Mouse (Mus musculus): ENCODE results near the gene Cox7a2l. TPM values are rescaled to one million over a fixed set of nuclear protein-coding genes. Genes with fewer than 3 reads are reported as not detected.

The Cox7a2l gene
- polyA plus RNA-seq, 1 experiment from 2014 or later: 279 TPM

GRCm38 (mm10) chr17:83466697-83467251, 50.4 kb downstream of the Cox7a2l start:
- no peak for TF ChIP-seq CTCF (IDR thresholded peaks at IDR 0.05; ENCODE audit: low read depth)
- no peak; the same call in 1 of the 2 replicates for ATAC-seq (replicated peaks; ENCODE audit: low FRiP score, low read depth)
- peaks cover 24% of the 10 kb centered on the region; the same call in 1 of the 2 replicates for H3K36me3 ChIP-seq (ENCODE audit: insufficient read depth, low read length)

GRCm38 (mm10) chr17:83465969-83466368, 51.2 kb downstream of the Cox7a2l start:
- Histone ChIP-seq H3K4me1 (replicated peaks; ENCODE audit: insufficient read depth, low read length) (no peaks in the 10 kb centered on the region), H3K27me3 (ENCODE audit: insufficient read depth, low read length) (no peaks in the 10 kb centered on the region), H3K36me3 (ENCODE audit: insufficient read depth, low read length) (peaks cover 23% of the 10 kb centered on the region; the same call in 1 of the 2 replicates), H3K9me3 (replicated peaks; ENCODE audit: low read length) (no peaks in the 10 kb centered on the region), H3K4me3 (replicated peaks; ENCODE audit: low read depth, low read length) (no peak overlapping the region), H3K4me2 (ENCODE audit: low read length) (no peak overlapping the region), H3K27ac (no peak overlapping the region), H3K9ac (ENCODE audit: low read depth, low read length) (no peak overlapping the region)
- 92% methylated on average over 5 of the region's 5 CpGs for WGBS
- DNase-seq (ENCODE audit: low spot score): no peak
- ATAC-seq (replicated peaks; ENCODE audit: low FRiP score, low read depth): no peak
- TF ChIP-seq CTCF (IDR thresholded peaks at IDR 0.05; ENCODE audit: low read depth): no peak

More at GRCm38 (mm10) chr17:83466697-83467251, 50.4 kb downstream of the Cox7a2l start:
- Histone ChIP-seq H3K27me3 (ENCODE audit: insufficient read depth, low read length) (no peaks in the 10 kb centered on the region), H3K9ac (ENCODE audit: low read depth, low read length) (no peak overlapping the region), H3K9me3 (replicated peaks; ENCODE audit: low read length) (no peaks in the 10 kb centered on the region), H3K27ac (no peak overlapping the region), H3K4me3 (replicated peaks; ENCODE audit: low read depth, low read length) (no peak overlapping the region), H3K4me2 (ENCODE audit: low read length) (no peak overlapping the region), H3K4me1 (replicated peaks; ENCODE audit: insufficient read depth, low read length) (no peaks in the 10 kb centered on the region)
- no peak for DNase-seq (ENCODE audit: low spot score)
- WGBS: 66% methylated on average over 6 of the region's 6 CpGs

GRCm38 (mm10) chr17:83457271-83457670, 59.9 kb downstream of the Cox7a2l start:
- Histone ChIP-seq H3K36me3 (ENCODE audit: insufficient read depth, low read length) (peaks cover 29% of the 10 kb centered on the region; the same call in 1 of the 2 replicates), H3K4me3 (replicated peaks; ENCODE audit: low read depth, low read length) (no peak overlapping the region)
- WGBS: 100% methylated on average over 1 of the region's 1 CpGs

GRCm38 (mm10) chr17:83453587-83453986, 63.5 kb downstream of the Cox7a2l start:
- ATAC-seq (replicated peaks; ENCODE audit: low FRiP score, low read depth) (no peak), DNase-seq (ENCODE audit: low spot score) (no peak)
- Histone ChIP-seq H3K4me3 (replicated peaks; ENCODE audit: low read depth, low read length) (no peak overlapping the region), H3K36me3 (ENCODE audit: insufficient read depth, low read length) (peaks cover 48% of the 10 kb centered on the region), H3K9ac (ENCODE audit: low read depth, low read length) (no peak overlapping the region), H3K27ac (no peak overlapping the region), H3K9me3 (replicated peaks; ENCODE audit: low read length) (no peaks in the 10 kb centered on the region), H3K4me2 (ENCODE audit: low read length) (no peak overlapping the region), H3K27me3 (ENCODE audit: insufficient read depth, low read length) (no peaks in the 10 kb centered on the region), H3K4me1 (replicated peaks; ENCODE audit: insufficient read depth, low read length) (no peaks in the 10 kb centered on the region)
- no peak for TF ChIP-seq CTCF (IDR thresholded peaks at IDR 0.05; ENCODE audit: low read depth)
- 87% methylated on average over 5 of the region's 5 CpGs for WGBS

More at GRCm38 (mm10) chr17:83457271-83457670, 59.9 kb downstream of the Cox7a2l start:
- ATAC-seq (replicated peaks; ENCODE audit: low FRiP score, low read depth) (no peak), DNase-seq (ENCODE audit: low spot score) (no peak)
- Histone ChIP-seq H3K9me3 (replicated peaks; ENCODE audit: low read length) (no peaks in the 10 kb centered on the region), H3K27me3 (ENCODE audit: insufficient read depth, low read length) (no peaks in the 10 kb centered on the region), H3K4me1 (replicated peaks; ENCODE audit: insufficient read depth, low read length) (no peaks in the 10 kb centered on the region), H3K4me2 (ENCODE audit: low read length) (no peak overlapping the region), H3K27ac (no peak overlapping the region), H3K9ac (ENCODE audit: low read depth, low read length) (no peak overlapping the region)
- TF ChIP-seq CTCF (IDR thresholded peaks at IDR 0.05; ENCODE audit: low read depth): no peak

GRCm38 (mm10) chr17:83452451-83452850, 64.7 kb downstream of the Cox7a2l start:
- Histone ChIP-seq H3K36me3 (ENCODE audit: insufficient read depth, low read length) (peaks cover 48% of the 10 kb centered on the region), H3K4me1 (replicated peaks; ENCODE audit: insufficient read depth, low read length) (no peaks in the 10 kb centered on the region), H3K9me3 (replicated peaks; ENCODE audit: low read length) (no peaks in the 10 kb centered on the region), H3K9ac (ENCODE audit: low read depth, low read length) (no peak overlapping the region), H3K4me3 (replicated peaks; ENCODE audit: low read depth, low read length) (no peak overlapping the region), H3K27me3 (ENCODE audit: insufficient read depth, low read length) (no peaks in the 10 kb centered on the region), H3K4me2 (ENCODE audit: low read length) (no peak overlapping the region), H3K27ac (no peak overlapping the region)
- ATAC-seq (replicated peaks; ENCODE audit: low FRiP score, low read depth): no peak
- 96% methylated on average over 8 of the region's 8 CpGs for WGBS
- no peak for TF ChIP-seq CTCF (IDR thresholded peaks at IDR 0.05; ENCODE audit: low read depth)
- DNase-seq (ENCODE audit: low spot score): no peak

Other genes with a start within 250 kb of the Cox7a2l start
- 18.3 and 19.0 TPM in 2 replicates for gene Eml4, start 166.4 kb downstream of the Cox7a2l start, polyA plus RNA-seq (2015; fragmentation: Nextera tagmentation; extraction: Ambion mirVana)
- gene Kcng3, start 114.6 kb upstream of the Cox7a2l start, polyA plus RNA-seq (2015; fragmentation: Nextera tagmentation; extraction: Ambion mirVana): 0.08 TPM in 1 of 2 replicates, not detected in the other
- 42.2 and 45.0 TPM in 2 replicates for gene Mta3, start 188.8 kb upstream of the Cox7a2l start, polyA plus RNA-seq (2015; fragmentation: Nextera tagmentation; extraction: Ambion mirVana)